Mouse (Mus musculus) embryonic stem cell, embryonic (primary cell): ENCODE results near the gene Ctnnal1.

Source experiments
- CTCF ChIA-PET, 4 experiments: fragments of 300-600 bp in 2 of 4; fragments of 350-600 bp in 2 of 4; sonication (Branson Sonifier 250); formaldehyde crosslinking; loops; one replicate each; lab custom pipeline; 2022; ENCODE audit warnings: inconsistent platforms in 2 of 4; lab: Charles Lee
- POLR2A ChIA-PET, 4 experiments: fragments of 300-600 bp in 2 of 4; fragments of 350-600 bp in 2 of 4; sonication (Branson Sonifier 250); formaldehyde crosslinking; loops; one replicate each; lab custom pipeline; 2022; ENCODE audit warnings: antibody characterized with exemption in 4 of 4, inconsistent platforms in 1 of 4; lab: Charles Lee

The Ctnnal1 gene

GRCm38 (mm10) chr4:56865003-56865511 lies at the start of gene Ctnnal1:
Gene Ctnnal1, minus strand, starts transcription at chr4:56865188.
- ChIA-PET CTCF (interaction anchor here in 2 of 4 experiments (0.9 to 2.0 kb wide), 4 partner anchors 19 to 67 kb away, joined by 3 to 12 read pairs (median 4); partner anchors contain the start of genes Elp1 (in 1 of the 2) and Fam206a (in 1 of the 2)), POLR2A (interaction anchor here in 3 of 4 experiments (0.6 to 5.6 kb wide), 35 partner anchors 9 to 1091 kb away, joined by 3 to 53 read pairs (median 4); partner anchors contain the start of gene Txn1 (in 1 of the 3))

GRCm38 (mm10) chr4:56914761-56915160 lies 49.8 kb upstream of the Ctnnal1 start:
- ChIA-PET POLR2A (interaction anchor here (0.7 to 8.8 kb wide), 17 partner anchors 8 to 112 kb away, joined by 3 to 61 read pairs (median 4); partner anchors contain the start of gene Ctnnal1 (in 2 of the 4)), CTCF (interaction anchor here in 3 of 4 experiments (0.6 to 1.3 kb wide), 4 partner anchors 13 to 361 kb away, joined by 3 to 7 read pairs (median 4); no protein-coding TSS in a partner anchor)

GRCm38 (mm10) chr4:56914338-56914737 lies 49.4 kb upstream of the Ctnnal1 start:
- CTCF ChIA-PET, result interaction anchor here in 1 of 4 experiments (0.9 to 2.0 kb wide), 3 partner anchors 12 to 361 kb away, joined by 3 to 7 read pairs (median 4); no protein-coding TSS in a partner anchor
- POLR2A ChIA-PET, result interaction anchor here (0.7 to 8.8 kb wide), 17 partner anchors 9 to 206 kb away, joined by 3 to 61 read pairs (median 4); partner anchors contain the start of gene Ctnnal1 (in 1 of the 4)

GRCm38 (mm10) chr4:56912382-56913001 lies 47.5 kb upstream of the Ctnnal1 start:
- CTCF ChIA-PET, result interaction anchor here in 3 of 4 experiments (0.7 to 2.0 kb wide), 3 partner anchors 10 to 85 kb away, joined by 3 to 8 read pairs (median 7); no protein-coding TSS in a partner anchor
- POLR2A ChIA-PET, result interaction anchor here in 2 of 4 experiments (0.6 to 8.8 kb wide), 14 partner anchors 10 to 138 kb away, joined by 3 to 61 read pairs (median 4); partner anchors contain the start of gene Ctnnal1 (in 1 of the 2)

GRCm38 (mm10) chr4:56909568-56909967 lies 44.6 kb upstream of the Ctnnal1 start:
- POLR2A ChIA-PET, result interaction anchor here in 1 of 4 experiments (1.3 to 2.0 kb wide), 5 partner anchors 9 to 36 kb away, joined by 4 to 9 read pairs (median 4); no protein-coding TSS in a partner anchor
- CTCF ChIA-PET, result interaction anchor here in 1 of 4 experiments (0.6 kb wide), 1 partner anchor 11 kb away, joined by 3 read pairs; no protein-coding TSS in a partner anchor

GRCm38 (mm10) chr4:56907671-56908070 lies 42.7 kb upstream of the Ctnnal1 start:
- CTCF ChIA-PET, result no interaction called here
- POLR2A ChIA-PET, result interaction anchor here in 3 of 4 experiments (0.7 to 1.6 kb wide), 5 partner anchors 11 to 114 kb away, joined by 3 to 11 read pairs (median 6); no protein-coding TSS in a partner anchor

GRCm38 (mm10) chr4:56906926-56907325 lies 41.9 kb upstream of the Ctnnal1 start:
- ChIA-PET POLR2A (interaction anchor here in 3 of 4 experiments (0.6 to 8.9 kb wide), 23 partner anchors 8 to 1645 kb away, joined by 3 to 61 read pairs (median 5); partner anchors contain the start of genes Ctnnal1 (in 1 of the 3), Elp1 (in 1 of the 3) and Fam206a (in 1 of the 3)), CTCF (interaction anchor here in 2 of 4 experiments (1.0 to 1.2 kb wide), 2 partner anchors 25 to 110 kb away, joined by 3 read pairs; no protein-coding TSS in a partner anchor)

- POLR2A ChIA-PET, result interaction anchor here (0.5 to 8.9 kb wide), 16 partner anchors 8 to 1430 kb away, joined by 3 to 61 read pairs (median 3); partner anchors contain the start of gene Ctnnal1 (in 2 of the 4)
- CTCF ChIA-PET, result no interaction called here
Measured at GRCm38 (mm10) chr4:56905507-56905906, 40.5 kb upstream of the Ctnnal1 start.

- POLR2A ChIA-PET, result interaction anchor here in 3 of 4 experiments (0.5 to 8.9 kb wide), 12 partner anchors 9 to 50 kb away, joined by 3 to 61 read pairs (median 4); partner anchors contain the start of gene Ctnnal1 (in 1 of the 3)
- CTCF ChIA-PET, result interaction anchor here in 3 of 4 experiments (0.5 to 2.0 kb wide), 11 partner anchors 9 to 543 kb away, joined by 3 to 7 read pairs (median 3); no protein-coding TSS in a partner anchor
Measured at GRCm38 (mm10) chr4:56901671-56902070, 36.7 kb upstream of the Ctnnal1 start.

- ChIA-PET CTCF (interaction anchor here in 1 of 4 experiments (1.8 kb wide), 1 partner anchor 89 kb away, joined by 5 read pairs; no protein-coding TSS in a partner anchor), POLR2A (interaction anchor here in 1 of 4 experiments (8.9 kb wide), 1 partner anchor 16 kb away, joined by 61 read pairs; no protein-coding TSS in a partner anchor)
Measured at GRCm38 (mm10) chr4:56899216-56899615, 34.2 kb upstream of the Ctnnal1 start.

GRCm38 (mm10) chr4:56897511-56897910 lies 32.5 kb upstream of the Ctnnal1 start:
- CTCF ChIA-PET, result interaction anchor here in 1 of 4 experiments (1.8 kb wide), 1 partner anchor 87 kb away, joined by 5 read pairs; no protein-coding TSS in a partner anchor
- POLR2A ChIA-PET, result interaction anchor here in 3 of 4 experiments (0.6 to 2.5 kb wide), 7 partner anchors 9 to 126 kb away, joined by 3 to 11 read pairs (median 4); partner anchors contain the start of gene Ctnnal1 (in 1 of the 3)

- POLR2A ChIA-PET, result interaction anchor here in 2 of 4 experiments (0.9 to 1.8 kb wide), 8 partner anchors 11 to 61 kb away, joined by 3 to 7 read pairs (median 4); no protein-coding TSS in a partner anchor
- CTCF ChIA-PET, result no interaction called here
Measured at GRCm38 (mm10) chr4:56894196-56894595, 29.2 kb upstream of the Ctnnal1 start.

GRCm38 (mm10) chr4:56892501-56893115 lies 27.6 kb upstream of the Ctnnal1 start:
- ChIA-PET CTCF (interaction anchor here in 2 of 4 experiments (0.6 to 1.2 kb wide), 2 partner anchors 9 to 129 kb away, joined by 5 to 6 read pairs; no protein-coding TSS in a partner anchor), POLR2A (interaction anchor here in 2 of 4 experiments (0.8 to 3.0 kb wide), 6 partner anchors 8 to 90 kb away, joined by 3 to 13 read pairs (median 4); partner anchors contain the start of genes Ctnnal1 (in 1 of the 2), Elp1 (in 1 of the 2) and Fam206a (in 1 of the 2))

GRCm38 (mm10) chr4:56888483-56888882 lies 23.5 kb upstream of the Ctnnal1 start:
- CTCF ChIA-PET, result no interaction called here
- POLR2A ChIA-PET, result interaction anchor here in 2 of 4 experiments (1.7 to 1.8 kb wide), 2 partner anchors 42 to 87 kb away, joined by 4 read pairs; partner anchors contain the start of genes Elp1 (in 1 of the 2) and Fam206a (in 1 of the 2)

- ChIA-PET POLR2A (interaction anchor here in 1 of 4 experiments (0.6 kb wide), 1 partner anchor 69 kb away, joined by 3 read pairs; no protein-coding TSS in a partner anchor), CTCF (interaction anchor here in 1 of 4 experiments (0.6 kb wide), 1 partner anchor 1529 kb away, joined by 5 read pairs; no protein-coding TSS in a partner anchor)
Measured at GRCm38 (mm10) chr4:56886286-56886979, 21.4 kb upstream of the Ctnnal1 start.

GRCm38 (mm10) chr4:56880036-56880703 lies 15.2 kb upstream of the Ctnnal1 start:
- CTCF ChIA-PET, result no interaction called here
- POLR2A ChIA-PET, result interaction anchor here in 1 of 4 experiments (1.3 to 8.7 kb wide), 5 partner anchors 10 to 78 kb away, joined by 3 to 53 read pairs (median 6); partner anchors contain the start of genes Ctnnal1, Elp1 and Fam206a
